ENCODE assay signal across 8 mouse cellular contexts in the genomic region with DNA sequence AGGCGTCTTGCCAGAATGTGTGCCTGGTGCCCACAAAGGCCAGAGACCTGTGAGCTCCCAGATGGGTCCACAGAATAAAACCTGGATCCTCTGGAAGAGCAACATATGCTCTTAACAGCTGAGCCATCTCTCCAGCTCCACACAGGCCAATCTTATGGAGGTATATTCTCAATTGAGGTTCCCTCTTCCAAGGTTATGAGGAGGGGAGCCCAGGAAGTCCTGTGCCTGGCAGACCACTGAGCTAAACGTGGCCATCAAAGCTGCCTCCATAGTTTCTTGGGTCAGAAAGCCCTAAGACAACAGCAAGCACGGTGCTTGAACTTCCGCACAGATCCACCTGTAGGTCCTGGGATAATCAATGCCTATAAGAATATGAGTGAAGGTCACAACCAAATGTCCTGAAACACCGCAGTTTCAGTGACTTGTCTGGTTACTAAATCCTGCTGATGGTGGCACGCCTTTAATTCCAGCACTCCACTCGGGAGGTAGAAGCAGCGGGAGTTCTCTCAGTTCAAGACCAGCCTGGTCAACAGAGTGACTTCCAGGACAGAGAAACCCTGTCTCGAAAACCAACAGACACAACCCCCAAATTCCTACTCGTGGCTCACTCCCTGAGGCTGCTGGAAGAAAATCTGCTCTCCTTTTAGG. TPM values are rescaled to one million over a fixed set of nuclear protein-coding genes. Genes with fewer than 3 reads are reported as not detected.
A peak's percentile ranks its signal among the peaks of the same experiment; 100 is the strongest.
DNase-seq lines count a peak whose midpoint lies in the region; ATAC-seq and TF ChIP-seq lines count a peak whose summit lies in the region.

No protein-coding gene starts in this region.

- no peak for TF ChIP-seq CTCF in heart, adult 2 months (IDR thresholded peaks at IDR 0.05)

- intact Hi-C loops in heart, adult 2 months (cut with DNase I) = no loop called here

- TF ChIP-seq POLR2A in heart, adult 2 months (IDR thresholded peaks at IDR 0.05; ENCODE audit: insufficient read depth, low read depth, low read length) = no peak

- DNase-seq in heart, adult 2 months = no peak
- no peak for DNase-seq in heart, adult 8-10 months (ENCODE audit: low spot score)
- DNase-seq in thymus, postnatal 4 days = peak; percentile 3
- DNase-seq in thymus, postnatal 25 days = no peak
- DNase-seq in liver, embryonic 13.5 days = no peak
- no peak for DNase-seq in urinary bladder, postnatal 36 days (ENCODE audit: low spot score in 2 of 2)
- no peak for DNase-seq in left cerebral cortex, adult 8-10 months (ENCODE audit: low spot score in 2 of 2)
- DNase-seq in yolk sac, embryonic 10.5 days (ENCODE audit: low spot score) = no peak

- peak overlapping the region; percentile 92 for H3K4me2 ChIP-seq in liver, embryonic 13.5 days

- no peak overlapping the region for H3K27ac ChIP-seq in heart, adult 2 months
- H3K27ac ChIP-seq in liver, embryonic 13.5 days = no peak overlapping the region

- peaks cover 2% of the 10 kb centered on the region for H3K4me1 ChIP-seq in heart, adult 2 months (ENCODE audit: control insufficient read depth, insufficient read depth, low read length)
- H3K4me1 ChIP-seq in liver, embryonic 13.5 days (replicated peaks) = peaks cover 20% of the 10 kb centered on the region

- H3K27me3 ChIP-seq in heart, adult 2 months (ENCODE audit: control insufficient read depth, insufficient read depth, low read length) = no peaks in the 10 kb centered on the region
- peaks cover 2% of the 10 kb centered on the region; the same call in 1 of the 2 replicates for H3K27me3 ChIP-seq in liver, embryonic 13.5 days

- no peak for ATAC-seq in liver, embryonic 13.5 days (ENCODE audit: low read depth)

- H3K9me3 ChIP-seq in liver, embryonic 13.5 days (replicated peaks) = no peaks in the 10 kb centered on the region

- no peak overlapping the region; the same call in 1 of the 2 replicates for H3K9ac ChIP-seq in heart, adult 2 months (ENCODE audit: low read depth, low read length)
- peak overlapping the region; percentile 82 for H3K9ac ChIP-seq in liver, embryonic 13.5 days

- no peaks in the 10 kb centered on the region for H3K36me3 ChIP-seq in heart, adult 2 months (ENCODE audit: control insufficient read depth, insufficient read depth, low read length)
- no peaks in the 10 kb centered on the region for H3K36me3 ChIP-seq in liver, embryonic 13.5 days

- H3K4me3 ChIP-seq in heart, adult 2 months = peak overlapping the region; percentile 89
- H3K4me3 ChIP-seq in liver, embryonic 13.5 days (replicated peaks) = peak overlapping the region; percentile 90

- no peaks in the 10 kb centered on the region for H3K79me2 ChIP-seq in heart, adult 2 months (replicated peaks; ENCODE audit: control insufficient read depth, insufficient read depth, low read length)

- TF ChIP-seq EP300 in heart, adult 2 months (IDR thresholded peaks at IDR 0.05; ENCODE audit: insufficient read depth, low read depth, low read length) = no peak

- 25% methylated on average over 10 of the region's 10 CpGs for WGBS in heart, adult 2 months
- WGBS in liver, embryonic 13.5 days (ENCODE audit: insufficient replicate concordance) = 25% methylated on average over 10 of the region's 10 CpGs

RNA-seq across cellular contexts. Expression of a gene that starts 0.9 kb away (rescaled TPM):
- total RNA-seq in heart, adult 2 months (2021) = 10 to 100 TPM; 11.2 to 12.6 TPM
- 9.6 and 11.0 TPM in 2 replicates for polyA plus RNA-seq in heart, adult 2 months (2012; rRNA removed)
- total RNA-seq in heart, adult 8-10 months (2022) = 10 to 100 TPM; 12.5 to 14.9 (median 12.9) TPM
- polyA plus RNA-seq in liver, embryonic 13.5 days (2015; fragmentation: Nextera tagmentation; extraction: Ambion mirVana) = 27.6 and 29.0 TPM in 2 replicates
- 10 to 100 TPM; 28.9 to 35.0 (median 32.2) TPM for total RNA-seq in left cerebral cortex, adult 8-10 months (2022)
